Mouse (Mus musculus): ENCODE results near the gene Lrrc10b.

- TF ChIP-seq CTCF (IDR thresholded peaks at IDR 0.05; ENCODE audit: low read depth) (no peak), EP300 (IDR thresholded peaks at IDR 0.05; ENCODE audit: low read depth) (no peak; the same call in 1 of the 2 replicates)
Measured at GRCm38 (mm10) chr19:10417436-10417835, 39.8 kb downstream of the Lrrc10b start.
